Mouse (Mus musculus) ES-E14 (cell line): ENCODE measurements around the gene Sdc4. TPM values are rescaled to one million over a fixed set of nuclear protein-coding genes. Genes with fewer than 3 reads are reported as not detected.
A peak's percentile ranks its signal among the peaks of the same experiment; 100 is the strongest.

Source experiments
- DNase-seq: peaks from one replicate; pipeline ENCODE4 v3.0.0-alpha.2; 2013; ENCODE audit warnings: low read depth, low spot score
- H3K27ac ChIP-seq: 2 replicates; pipeline ENCODE4 v1.5.1; 2012; ENCODE audit warnings: low read depth, mild to moderate bottlenecking, low read length, moderate library complexity, mixed read lengths; ENCODE audit not compliant: poor library complexity, insufficient read depth, severe bottlenecking
- H3K36me3 ChIP-seq: 2 replicates; pipeline ENCODE4 v1.6.1; 2012; ENCODE audit warnings: mild to moderate bottlenecking, low read length, moderate library complexity, mixed read lengths; ENCODE audit not compliant: control insufficient read depth, poor library complexity, insufficient read depth, severe bottlenecking
- H3K4me1 ChIP-seq, 2 experiments: fragments of 150-350 bp in 1 of 2; sonication (generic) in 1 of 2; 2 replicates each; pipeline ENCODE4 v1.6.1; 2012; ENCODE audit warnings: low read length in 2 of 2, mild to moderate bottlenecking in 1 of 2, mixed read lengths in 1 of 2; ENCODE audit not compliant: control insufficient read depth in 2 of 2, insufficient read depth in 2 of 2, poor library complexity in 1 of 2
- H3K4me3 ChIP-seq, 2 experiments: fragments of 150-350 bp in 1 of 2; sonication (generic) in 1 of 2; 2 replicates each; pipeline ENCODE4 v1.5.1; 2012; ENCODE audit warnings: low read length in 2 of 2, low read depth in 1 of 2, mild to moderate bottlenecking in 1 of 2, mixed read lengths in 1 of 2; ENCODE audit not compliant: insufficient read depth in 1 of 2, poor library complexity in 1 of 2, severe bottlenecking in 1 of 2
- H3K9ac ChIP-seq: 2 replicates; pipeline ENCODE4 v1.6.1; 2012; ENCODE audit warnings: low read depth, mild to moderate bottlenecking, low read length, mixed read lengths; ENCODE audit not compliant: poor library complexity, insufficient read depth, severe bottlenecking
- H3K9me3 ChIP-seq: fragments of 150-350 bp; sonication (generic); 2 replicates; pipeline ENCODE4 v1.6.1; 2012; ENCODE audit warnings: low read depth, mild to moderate bottlenecking, low read length; ENCODE audit not compliant: control insufficient read depth, insufficient read depth
- CHD2 ChIP-seq: IDR thresholded peaks from 2 replicates; pipeline ENCODE4 v1.6.1; 2014; ENCODE audit warnings: mild to moderate bottlenecking, low read depth, low read length, inconsistent platforms
- HCFC1 ChIP-seq: IDR thresholded peaks from 2 replicates; pipeline ENCODE4 v1.6.1; 2012; ENCODE audit warnings: low read length, inconsistent platforms, borderline replicate concordance; ENCODE audit not compliant: insufficient read depth
- MAFK ChIP-seq: IDR thresholded peaks from 2 replicates; pipeline ENCODE4 v1.6.1; 2014; ENCODE audit warnings: mild to moderate bottlenecking, low read depth, low read length, inconsistent platforms; ENCODE audit not compliant: insufficient read depth
- ZC3H11A ChIP-seq: IDR thresholded peaks from 2 replicates; pipeline ENCODE4 v1.6.1; 2012; ENCODE audit warnings: low read depth, mild to moderate bottlenecking, inconsistent platforms, low read length, borderline replicate concordance
- ZNF384 ChIP-seq: IDR thresholded peaks from 2 replicates; pipeline ENCODE4 v1.6.1; 2012; ENCODE audit warnings: low read depth, low read length, inconsistent platforms
- in situ Hi-C, 2 experiments: fragments of 600-800 bp; cut with MboI; formaldehyde crosslinking; loops; one replicate each; pipeline ENCODE4 v1.15.1; 2025; ENCODE audit warnings: low sequenced_read_pairs in 2 of 2, inconsistent platforms in 1 of 2; ENCODE audit not compliant: unreplicated experiment in 2 of 2
- total RNA-seq: library from RNA; depleted of rRNA; stranded (reverse); fragments of 300-350 nt; gene quantifications from 2 replicates; pipeline ENCODE4 v1.2.3, GENCODE M21; 2012

Sdc4 gene
- total RNA-seq, 1 experiment, result 102 TPM

- DNase-seq, result no peak
- H3K36me3 ChIP-seq, result no peaks in the 10 kb centered on the region
- in situ Hi-C loops, result no loop called here
- peak overlapping the region; percentile 23 for H3K27ac ChIP-seq
- no peak for TF ChIP-seq MAFK
- TF ChIP-seq HCFC1, result no peak
- TF ChIP-seq ZNF384, result no peak
- TF ChIP-seq CHD2, result no peak
- TF ChIP-seq ZC3H11A, result no peak
- H3K4me1 ChIP-seq, result peaks cover 10 to 35% of the 10 kb centered on the region in 2 experiments
- H3K4me3 ChIP-seq, result no peak overlapping the region
- no peaks in the 10 kb centered on the region for H3K9me3 ChIP-seq
- no peak overlapping the region for H3K9ac ChIP-seq
These were observed 8.5 kb upstream of the Sdc4 start for GRCm38 (mm10) chr2:164452000-164452676.

GRCm38 (mm10) chr2:164449341-164450042, 5.8 kb upstream of the Sdc4 start:
- Histone ChIP-seq H3K36me3 (no peaks in the 10 kb centered on the region), H3K4me3 (no peak overlapping the region), H3K9ac (no peak overlapping the region), H3K27ac (no peak overlapping the region), H3K4me1 (peaks cover 4 to 19% of the 10 kb centered on the region in 2 experiments), H3K9me3 (no peaks in the 10 kb centered on the region)
- in situ Hi-C loops, result no loop called here
- no peak for DNase-seq
- TF ChIP-seq CHD2 (no peak), HCFC1 (no peak), ZC3H11A (no peak), MAFK (no peak), ZNF384 (no peak)

DNA sequence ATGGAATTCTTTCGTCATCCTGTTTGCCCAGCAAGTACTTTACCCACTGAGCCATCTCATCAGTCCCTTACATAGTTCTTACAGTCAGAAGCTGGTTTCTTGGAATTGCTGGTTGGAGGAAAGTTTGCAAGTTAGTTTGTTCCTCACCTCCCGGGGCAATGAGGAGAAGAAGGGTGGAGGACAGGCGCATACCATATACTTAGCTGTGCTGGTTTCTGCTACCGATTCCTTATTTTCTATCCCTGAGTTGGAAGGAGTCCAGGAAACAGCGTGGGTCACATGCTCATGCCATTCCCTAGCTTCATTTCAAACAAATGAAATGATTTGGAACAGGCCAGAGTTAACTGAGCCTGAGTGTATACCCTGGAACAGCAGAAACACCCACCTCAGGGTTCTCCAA, 5.2 kb upstream of the Sdc4 start:
- no peak overlapping the region for H3K4me3 ChIP-seq
- H3K9ac ChIP-seq, result no peak overlapping the region
- no peaks in the 10 kb centered on the region for H3K36me3 ChIP-seq
- peaks cover 4 to 19% of the 10 kb centered on the region in 2 experiments for H3K4me1 ChIP-seq
- DNase-seq, result no peak
- TF ChIP-seq ZNF384 (no peak), HCFC1 (no peak), ZC3H11A (no peak), CHD2 (no peak), MAFK (no peak)
- in situ Hi-C loops, result no loop called here
- no peak overlapping the region for H3K27ac ChIP-seq
- H3K9me3 ChIP-seq, result no peaks in the 10 kb centered on the region

DNA sequence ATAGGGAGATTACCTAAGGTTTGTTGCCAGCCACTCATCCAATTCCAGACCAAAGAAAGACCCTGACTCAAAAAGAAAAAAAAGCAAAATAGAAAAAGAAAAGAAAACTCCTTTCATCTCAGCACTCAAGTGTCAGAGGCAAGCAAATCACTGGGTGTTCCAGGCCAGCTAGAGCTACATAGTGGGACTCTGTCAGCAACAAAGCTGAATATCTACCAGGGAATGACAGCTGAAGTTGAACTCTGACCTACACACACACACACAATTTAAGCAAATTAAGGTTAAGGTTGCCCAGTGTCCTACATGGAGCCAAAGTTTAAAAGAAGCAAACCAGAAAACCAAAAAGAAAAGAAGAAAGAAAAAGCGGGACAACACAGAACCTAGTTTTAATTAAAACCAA, 4.5 kb upstream of the Sdc4 start:
- Histone ChIP-seq H3K9me3 (no peaks in the 10 kb centered on the region), H3K4me1 (peaks cover 6 to 20% of the 10 kb centered on the region in 2 experiments), H3K9ac (no peak overlapping the region), H3K36me3 (no peaks in the 10 kb centered on the region), H3K27ac (no peak overlapping the region), H3K4me3 (no peak overlapping the region)
- in situ Hi-C loops, result no loop called here
- DNase-seq, result no peak
- no peak for TF ChIP-seq CHD2
- TF ChIP-seq HCFC1, result no peak
- no peak for TF ChIP-seq ZNF384
- no peak for TF ChIP-seq MAFK
- TF ChIP-seq ZC3H11A, result no peak
